Mouse (Mus musculus): ENCODE results near the gene Cct8. TPM values are rescaled to one million over a fixed set of nuclear protein-coding genes. Genes with fewer than 3 reads are reported as not detected.
"Not testable (repeated sequence)": the region's sequence is repeated elsewhere in the genome, so short reads cannot be mapped to it uniquely, and the experiment has no call there.

The Cct8 gene
- polyA plus RNA-seq, 1 experiment, result 133 TPM

DNA sequence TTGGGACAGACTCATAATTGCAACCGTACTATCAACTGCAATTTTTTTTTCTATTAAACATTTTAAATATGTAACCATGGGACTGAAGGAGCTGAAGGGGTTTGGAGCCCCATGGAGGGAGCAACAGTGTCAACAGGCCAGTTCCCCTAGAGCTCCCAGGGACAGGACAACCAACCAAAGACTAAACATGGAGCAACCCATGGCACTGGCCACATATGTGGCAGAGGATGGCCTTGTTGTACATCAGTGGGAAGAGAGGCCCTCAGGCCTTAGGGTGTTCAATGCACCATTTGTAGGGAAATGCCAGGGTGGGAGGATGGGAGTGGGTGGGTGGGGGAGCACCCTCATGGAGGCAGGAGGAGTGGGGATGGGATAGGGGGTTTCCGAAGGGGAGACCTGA is 1.1 kb upstream of the Cct8 start:
- H3ac ChIP-seq (ENCODE audit: control insufficient read depth, insufficient read length), result peak overlapping the region; percentile 35
- peaks cover 19% of the 10 kb centered on the region for H3K36me3 ChIP-seq (ENCODE audit: control insufficient read depth, insufficient read depth)
- peak overlapping the region; percentile 95 for H3K4me3 ChIP-seq
- H3K27me3 ChIP-seq (ENCODE audit: control insufficient read depth, insufficient read depth, insufficient read length), result no peaks in the 10 kb centered on the region
- TF ChIP-seq CEBPB (IDR thresholded peaks at IDR 0.05; ENCODE audit: insufficient read depth, poor library complexity, severe bottlenecking), result no peak
- no peak for TF ChIP-seq MAX (IDR thresholded peaks at IDR 0.05; ENCODE audit: low read depth)
- no peak for TF ChIP-seq USF1 (IDR thresholded peaks at IDR 0.05; ENCODE audit: low read depth)
- TF ChIP-seq POLR2AphosphoS2 (IDR thresholded peaks at IDR 0.05; ENCODE audit: insufficient read length, low read depth), result no peak
- TF ChIP-seq POLR2A (IDR thresholded peaks at IDR 0.05; ENCODE audit: insufficient read length, low read depth), result no peak
- no peak for TF ChIP-seq MYOD1 (IDR thresholded peaks at IDR 0.05; ENCODE audit: control insufficient read depth in 1 of 3, insufficient read length in 2 of 3, low read depth in 2 of 3)
- TF ChIP-seq TCF12 (IDR thresholded peaks at IDR 0.05; ENCODE audit: insufficient read depth, poor library complexity, severe bottlenecking), result no peak
- TF ChIP-seq REST (IDR thresholded peaks at IDR 0.05; ENCODE audit: insufficient read depth, insufficient read length), result no peak
- TF ChIP-seq SRF (IDR thresholded peaks at IDR 0.05; ENCODE audit: control insufficient read depth, insufficient read length, low read depth), result no peak
- no peak for TF ChIP-seq E2F4 (IDR thresholded peaks at IDR 0.05; ENCODE audit: insufficient read depth)
- TF ChIP-seq TCF3 (IDR thresholded peaks at IDR 0.05; ENCODE audit: insufficient read length, low read depth), result no peak
- no peak for TF ChIP-seq MYOG (IDR thresholded peaks at IDR 0.05; ENCODE audit: control insufficient read depth in 1 of 3, insufficient read depth in 1 of 3, insufficient read length in 2 of 3, low read depth in 2 of 3)
- H3K4me2 ChIP-seq (ENCODE audit: low read depth), result peak overlapping the region; percentile 67
- H3K79me2 ChIP-seq (ENCODE audit: control insufficient read depth, insufficient read depth), result peaks cover 38% of the 10 kb centered on the region

DNA sequence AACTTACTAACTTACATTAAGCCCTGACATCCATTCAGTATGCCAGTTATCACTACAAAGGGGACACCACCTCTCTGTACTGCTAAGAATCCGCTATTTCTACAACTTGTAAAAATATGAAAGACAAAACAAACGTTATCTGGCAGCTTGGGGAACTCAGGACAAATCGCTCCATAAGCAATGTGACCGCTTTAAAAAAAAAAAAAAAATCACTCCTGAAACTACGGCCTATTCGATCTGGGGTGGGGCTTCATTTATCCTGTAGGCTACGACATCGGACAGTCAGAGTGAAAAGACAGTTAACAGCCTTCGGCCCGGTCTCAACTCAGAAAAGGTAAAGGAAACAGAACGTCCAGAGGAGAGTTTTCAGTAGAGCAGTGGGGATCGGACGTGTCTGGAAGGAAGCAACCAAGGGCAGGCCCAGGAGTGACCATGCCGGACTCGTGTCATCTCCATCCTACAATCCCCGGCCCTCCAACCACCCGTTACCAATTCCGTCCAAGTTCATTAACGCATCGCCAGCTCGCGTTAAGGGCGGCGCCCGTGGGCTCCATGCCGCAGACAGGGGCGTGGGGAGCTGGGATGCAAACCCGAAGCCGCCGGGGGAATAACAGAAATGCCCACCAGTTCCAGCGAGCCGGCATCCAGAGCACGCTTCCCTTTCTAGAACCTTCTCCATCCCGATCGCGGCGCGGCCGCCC is 568 bp downstream of the Cct8 start:
- Histone ChIP-seq H3K4me2 (ENCODE audit: low read depth) (peak overlapping the region; percentile 89), H3K79me2 (ENCODE audit: control insufficient read depth, insufficient read depth) (peaks cover 40% of the 10 kb centered on the region), H3ac (ENCODE audit: control insufficient read depth, insufficient read length) (peak overlapping the region; percentile 35), H3K27me3 (ENCODE audit: control insufficient read depth, insufficient read depth, insufficient read length) (no peaks in the 10 kb centered on the region), H3K4me3 (peak overlapping the region; percentile 95), H3K36me3 (ENCODE audit: control insufficient read depth, insufficient read depth) (peaks cover 35% of the 10 kb centered on the region)
- TF ChIP-seq TCF12 (IDR thresholded peaks at IDR 0.05; ENCODE audit: insufficient read depth, poor library complexity, severe bottlenecking) (no peak), MAX (IDR thresholded peaks at IDR 0.05; ENCODE audit: low read depth) (no peak), E2F4 (IDR thresholded peaks at IDR 0.05; ENCODE audit: insufficient read depth) (no peak), CEBPB (IDR thresholded peaks at IDR 0.05; ENCODE audit: insufficient read depth, poor library complexity, severe bottlenecking) (no peak), MYOD1 (IDR thresholded peaks at IDR 0.05; ENCODE audit: control insufficient read depth in 1 of 3, insufficient read length in 2 of 3, low read depth in 2 of 3) (no peak), REST (IDR thresholded peaks at IDR 0.05; ENCODE audit: insufficient read depth, insufficient read length) (no peak), MYOG (IDR thresholded peaks at IDR 0.05; ENCODE audit: control insufficient read depth in 1 of 3, insufficient read depth in 1 of 3, insufficient read length in 2 of 3, low read depth in 2 of 3) (no peak), USF1 (IDR thresholded peaks at IDR 0.05; ENCODE audit: low read depth) (no peak), SRF (IDR thresholded peaks at IDR 0.05; ENCODE audit: control insufficient read depth, insufficient read length, low read depth) (no peak), POLR2AphosphoS2 (IDR thresholded peaks at IDR 0.05; ENCODE audit: insufficient read length, low read depth) (no peak), POLR2A (IDR thresholded peaks at IDR 0.05; ENCODE audit: insufficient read length, low read depth) (no peak), TCF3 (IDR thresholded peaks at IDR 0.05; ENCODE audit: insufficient read length, low read depth) (no peak)

DNA sequence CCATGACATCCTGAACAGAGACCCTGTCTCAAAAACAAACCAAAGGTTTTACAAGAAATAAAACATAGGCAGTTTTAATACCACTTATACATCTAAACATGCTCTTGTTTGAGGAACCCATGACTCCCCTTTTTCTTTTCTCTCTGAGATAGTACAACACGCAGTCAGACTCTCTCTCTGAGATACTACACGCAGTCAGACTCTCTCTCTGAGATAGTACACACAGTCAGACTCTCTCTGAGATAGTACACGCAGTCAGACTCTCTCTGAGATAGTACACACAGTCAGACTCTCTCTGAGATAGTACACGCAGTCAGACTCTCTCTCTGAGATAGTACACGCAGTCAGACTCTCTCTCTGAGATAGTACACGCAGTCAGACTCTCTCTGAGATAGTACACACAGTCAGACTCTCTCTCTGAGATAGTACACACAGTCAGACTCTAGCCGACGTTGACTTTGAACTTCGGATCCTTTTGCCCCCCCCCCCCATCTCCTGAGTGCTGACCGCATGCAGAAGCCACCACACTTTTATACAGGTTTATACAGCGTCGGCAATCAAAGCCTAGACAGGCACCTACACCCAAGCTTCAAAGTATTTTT is 3.4 kb downstream of the Cct8 start:
- not testable (repeated sequence) for H3K4me3 ChIP-seq; H3K4me2 ChIP-seq (ENCODE audit: low read depth); H3ac ChIP-seq (ENCODE audit: control insufficient read depth, insufficient read length); H3K27me3 ChIP-seq (ENCODE audit: control insufficient read depth, insufficient read depth, insufficient read length)
- Histone ChIP-seq H3K79me2 (ENCODE audit: control insufficient read depth, insufficient read depth) (peaks cover 40% of the 10 kb centered on the region), H3K36me3 (ENCODE audit: control insufficient read depth, insufficient read depth) (peaks cover 62% of the 10 kb centered on the region)

DNA sequence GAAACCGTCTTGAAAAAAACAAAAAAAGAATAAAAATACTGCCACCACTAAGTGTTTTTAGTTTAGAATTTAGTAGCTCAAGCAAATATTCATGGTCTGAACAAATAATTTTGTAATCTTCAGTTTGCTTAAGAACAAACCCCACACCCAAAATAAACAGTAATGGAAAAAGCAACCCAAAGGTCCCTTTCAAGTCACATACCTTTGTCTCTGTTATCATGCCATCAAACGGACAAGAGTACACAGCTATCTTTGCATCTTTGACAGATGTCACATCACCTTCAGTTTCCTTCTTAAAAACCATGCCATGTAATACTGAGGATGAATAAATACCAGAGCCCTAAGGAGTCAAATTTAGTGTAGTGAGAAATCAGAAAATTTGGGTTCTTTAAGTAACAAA is 7.1 kb downstream of the Cct8 start:
- no peaks in the 10 kb centered on the region for H3K27me3 ChIP-seq (ENCODE audit: control insufficient read depth, insufficient read depth, insufficient read length)
- H3K36me3 ChIP-seq (ENCODE audit: control insufficient read depth, insufficient read depth), result peaks cover 89% of the 10 kb centered on the region
- H3K79me2 ChIP-seq (ENCODE audit: control insufficient read depth, insufficient read depth), result peaks cover 23% of the 10 kb centered on the region
- no peak overlapping the region for H3K4me2 ChIP-seq (ENCODE audit: low read depth)
- no peak overlapping the region for H3K4me3 ChIP-seq
- no peak overlapping the region for H3ac ChIP-seq (ENCODE audit: control insufficient read depth, insufficient read length)
- no peak for TF ChIP-seq USF1 (IDR thresholded peaks at IDR 0.05; ENCODE audit: low read depth)
- no peak for TF ChIP-seq POLR2A (IDR thresholded peaks at IDR 0.05; ENCODE audit: insufficient read length, low read depth)
- no peak for TF ChIP-seq E2F4 (IDR thresholded peaks at IDR 0.05; ENCODE audit: insufficient read depth)
- no peak for TF ChIP-seq POLR2AphosphoS2 (IDR thresholded peaks at IDR 0.05; ENCODE audit: insufficient read length, low read depth)
- TF ChIP-seq MAX (IDR thresholded peaks at IDR 0.05; ENCODE audit: low read depth), result no peak
- TF ChIP-seq CEBPB (IDR thresholded peaks at IDR 0.05; ENCODE audit: insufficient read depth, poor library complexity, severe bottlenecking), result no peak
- TF ChIP-seq MYOG (IDR thresholded peaks at IDR 0.05; ENCODE audit: control insufficient read depth in 1 of 3, insufficient read depth in 1 of 3, insufficient read length in 2 of 3, low read depth in 2 of 3), result no peak
- TF ChIP-seq REST (IDR thresholded peaks at IDR 0.05; ENCODE audit: insufficient read depth, insufficient read length), result no peak
- TF ChIP-seq SRF (IDR thresholded peaks at IDR 0.05; ENCODE audit: control insufficient read depth, insufficient read length, low read depth), result no peak
- TF ChIP-seq MYOD1 (IDR thresholded peaks at IDR 0.05; ENCODE audit: control insufficient read depth in 1 of 3, insufficient read length in 2 of 3, low read depth in 2 of 3), result no peak
- no peak for TF ChIP-seq TCF12 (IDR thresholded peaks at IDR 0.05; ENCODE audit: insufficient read depth, poor library complexity, severe bottlenecking)
- no peak for TF ChIP-seq TCF3 (IDR thresholded peaks at IDR 0.05; ENCODE audit: insufficient read length, low read depth)
